Mouse (Mus musculus): ENCODE results near the gene Atp1a2.

The Atp1a2 gene

GRCm38 (mm10) chr1:172323801-172324359, 26.0 kb upstream of the Atp1a2 start:
- DNase-seq: no peak

GRCm38 (mm10) chr1:172323298-172323697, 25.4 kb upstream of the Atp1a2 start:
- DNase-seq: no peak

DNA sequence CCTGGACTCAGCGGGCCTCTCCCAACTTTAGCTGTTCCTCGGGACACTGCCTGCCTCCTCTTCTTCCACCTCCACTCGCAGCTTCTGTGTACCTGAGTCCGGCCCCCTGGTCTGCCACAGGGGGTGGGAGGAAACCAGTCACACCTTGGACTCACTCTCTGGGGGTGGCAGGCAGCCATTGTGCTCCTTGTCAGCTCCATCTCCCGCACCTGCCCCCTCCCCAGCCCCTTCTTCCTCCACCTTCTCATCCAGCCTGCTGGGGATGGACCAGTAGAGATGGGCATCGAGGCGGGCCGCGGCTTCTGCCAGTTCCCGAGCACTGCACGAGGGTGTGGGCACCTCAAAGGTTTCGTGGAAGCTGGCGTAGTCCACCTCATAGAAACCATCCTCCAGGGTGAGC, 24.9 kb upstream of the Atp1a2 start:
- DNase-seq: no peak

DNA sequence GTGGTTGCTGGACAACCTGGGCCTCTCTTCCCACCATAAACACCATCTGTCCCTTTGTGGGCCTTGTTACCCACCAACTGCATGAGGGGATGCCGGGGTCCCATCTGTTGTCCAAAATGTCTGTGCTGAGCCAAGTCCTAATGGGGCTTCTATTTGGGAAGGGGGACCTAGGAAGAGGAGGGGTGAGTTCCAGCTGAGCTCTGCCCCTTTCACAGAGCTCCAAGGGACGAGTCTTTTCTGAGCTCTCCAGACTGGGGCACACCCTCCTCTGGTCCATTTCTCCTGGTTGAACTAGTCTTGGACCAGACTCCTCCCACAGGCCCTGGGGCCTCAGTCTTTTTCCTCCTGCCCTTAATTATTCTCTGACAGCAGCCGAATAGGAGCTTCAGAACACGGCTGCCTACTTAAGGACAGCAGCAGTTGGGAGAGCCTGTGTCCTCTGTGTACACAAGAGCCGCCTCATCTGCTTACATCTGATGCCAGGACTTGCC, 22.1 kb upstream of the Atp1a2 start:
- no peak for DNase-seq

GRCm38 (mm10) chr1:172319346-172319745, 21.5 kb upstream of the Atp1a2 start:
- DNase-seq: no peak

- DNase-seq: no peak
These were observed 20.7 kb upstream of the Atp1a2 start for GRCm38 (mm10) chr1:172318424-172319035.

GRCm38 (mm10) chr1:172317946-172318345, 20.1 kb upstream of the Atp1a2 start:
- DNase-seq: no peak

DNA sequence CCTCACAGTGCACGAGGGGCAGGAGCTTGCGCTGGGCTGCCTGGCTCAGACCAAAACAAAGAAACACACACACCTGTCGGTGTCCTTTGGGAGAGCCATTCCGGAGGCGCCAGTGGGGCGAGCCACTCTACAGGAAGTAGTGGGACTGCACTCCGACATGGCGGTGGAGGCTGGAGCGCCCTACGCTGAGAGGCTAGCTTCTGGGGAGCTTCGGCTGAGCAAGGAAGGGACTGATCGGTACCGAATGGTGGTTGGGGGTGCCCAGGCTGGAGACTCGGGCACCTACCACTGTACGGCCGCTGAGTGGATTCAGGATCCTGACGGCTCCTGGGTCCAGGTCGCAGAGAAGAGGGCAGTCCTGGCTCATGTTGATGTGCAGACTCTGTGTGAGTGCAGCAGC, 19.6 kb upstream of the Atp1a2 start:
- DNase-seq: no peak

- no peak for DNase-seq
These were observed 17.0 kb upstream of the Atp1a2 start for GRCm38 (mm10) chr1:172314911-172315310.

- DNase-seq: no peak
These were observed 15.9 kb upstream of the Atp1a2 start for GRCm38 (mm10) chr1:172313613-172314411.

DNA sequence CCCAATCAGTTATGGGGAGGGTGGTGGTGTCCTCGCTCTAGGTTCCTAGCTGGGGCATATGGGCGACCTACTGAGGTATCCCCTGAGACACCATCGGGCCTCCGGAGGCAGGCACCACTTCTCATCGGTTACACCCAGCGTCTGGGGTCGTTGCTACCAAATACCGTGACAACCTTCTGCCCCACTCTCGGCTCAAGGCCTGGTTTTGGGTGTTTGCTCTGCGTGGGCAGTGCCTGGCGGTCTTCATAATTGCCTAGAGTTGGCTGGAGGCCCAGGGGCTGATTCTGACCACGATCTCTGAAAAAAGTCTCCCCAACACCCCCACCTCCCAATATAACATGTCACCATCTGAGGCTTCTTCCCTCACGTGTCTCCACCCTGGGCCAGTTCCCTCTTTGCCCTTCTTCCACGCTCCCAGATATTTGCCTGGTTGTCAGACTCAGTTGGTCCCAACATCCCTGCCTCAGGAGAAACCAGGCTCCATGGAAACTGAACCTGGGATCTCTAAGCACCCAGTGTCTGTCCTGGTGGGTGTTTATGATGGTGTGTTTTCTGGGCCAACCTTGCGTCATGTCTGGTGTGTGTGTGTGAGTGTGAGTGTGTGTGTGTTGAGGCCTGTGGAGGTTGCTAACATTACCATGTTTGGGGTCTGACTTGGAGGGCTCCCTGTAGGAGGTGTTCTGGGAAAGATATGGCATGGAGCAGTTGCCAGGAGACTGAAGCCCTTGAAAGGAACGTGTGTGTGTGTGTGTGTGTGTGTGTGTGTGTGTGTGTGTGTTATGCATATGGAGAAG, 15.1 kb upstream of the Atp1a2 start:
- no peak for DNase-seq

- DNase-seq: peak; percentile 93
These were observed 14.3 kb upstream of the Atp1a2 start for GRCm38 (mm10) chr1:172311921-172312767.

GRCm38 (mm10) chr1:172311248-172311906, 13.5 kb upstream of the Atp1a2 start:
- DNase-seq: peak; percentile 40

DNA sequence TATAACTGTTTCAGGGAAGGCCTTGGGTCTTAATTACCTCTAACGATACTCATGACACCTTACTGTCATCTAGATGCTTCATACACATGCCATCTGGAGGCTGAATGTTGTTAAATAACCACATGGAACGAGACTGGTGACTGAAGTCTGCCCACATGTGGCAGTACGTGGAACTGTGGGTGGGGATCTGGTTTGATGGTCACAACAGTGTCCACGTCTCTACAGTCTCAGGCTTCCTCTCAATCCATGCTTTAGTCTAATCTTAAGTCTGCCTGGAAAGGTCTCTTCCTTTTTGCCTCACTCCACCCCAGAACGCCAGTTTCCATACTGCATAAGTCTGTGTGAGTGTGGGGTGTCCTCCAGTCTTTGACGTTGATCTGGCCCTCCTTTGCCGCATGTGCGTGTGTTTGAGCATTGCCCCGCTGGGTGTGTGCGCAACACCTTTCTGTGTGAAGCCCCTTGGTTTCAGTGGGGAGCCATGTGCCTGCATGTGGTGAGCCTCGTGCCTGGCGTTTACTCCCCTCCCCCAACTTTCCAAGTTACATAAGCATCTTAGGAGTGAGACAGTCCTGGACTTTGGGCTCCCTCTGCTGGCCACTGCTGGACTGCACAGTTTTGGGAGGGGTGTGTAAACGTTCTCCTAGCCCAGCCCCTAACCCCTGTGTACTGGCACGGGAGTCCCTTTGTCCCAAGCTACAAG, 12.0 kb upstream of the Atp1a2 start:
- DNase-seq: peak; percentile 90

GRCm38 (mm10) chr1:172308409-172308808, 10.5 kb upstream of the Atp1a2 start:
- no peak for DNase-seq

DNA sequence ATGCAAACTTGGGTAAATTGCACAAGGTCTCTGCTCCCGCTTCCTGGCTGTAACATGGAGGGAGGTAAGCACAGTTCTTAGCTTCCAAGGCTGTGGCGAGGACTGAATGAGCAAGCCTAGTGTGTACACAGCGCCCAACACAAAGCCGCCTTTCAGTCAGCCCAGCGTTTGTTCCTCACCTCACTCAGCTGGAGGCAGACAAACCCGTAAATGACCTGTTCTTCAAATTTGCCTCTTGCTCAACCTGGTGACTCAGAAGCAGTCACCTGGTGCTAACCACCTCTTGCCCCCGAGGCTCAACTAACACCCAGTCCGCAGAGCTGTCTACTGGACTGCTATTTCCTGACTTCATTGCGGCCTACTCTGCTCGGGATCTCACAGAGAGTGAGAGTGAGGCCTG, 10.1 kb upstream of the Atp1a2 start:
- DNase-seq: no peak

DNA sequence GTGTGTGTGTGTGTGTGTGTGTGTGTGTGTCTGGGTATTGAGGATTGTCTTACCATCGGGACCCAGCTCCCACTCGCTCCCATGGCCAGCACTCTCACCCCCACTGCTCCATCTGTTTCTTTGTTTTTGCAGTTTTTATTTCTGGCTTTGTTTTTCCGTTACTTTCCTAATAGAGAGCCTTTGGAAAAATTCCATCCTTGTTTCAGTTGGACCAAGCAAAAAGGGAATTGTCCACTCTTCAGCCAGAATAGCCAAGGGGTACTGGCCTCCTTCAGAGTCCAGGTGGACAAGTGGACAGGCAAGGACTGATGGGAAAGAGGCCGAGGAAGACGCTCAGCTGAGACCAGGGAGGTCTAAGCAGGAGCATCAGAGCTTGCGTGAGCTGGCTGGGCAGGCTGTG, 9.0 kb upstream of the Atp1a2 start:
- no peak for DNase-seq

GRCm38 (mm10) chr1:172306196-172306595, 8.3 kb upstream of the Atp1a2 start:
- DNase-seq: no peak

- DNase-seq: no peak
These were observed 7.8 kb upstream of the Atp1a2 start for GRCm38 (mm10) chr1:172305635-172306034.

GRCm38 (mm10) chr1:172305153-172305552, 7.3 kb upstream of the Atp1a2 start:
- DNase-seq: no peak

DNA sequence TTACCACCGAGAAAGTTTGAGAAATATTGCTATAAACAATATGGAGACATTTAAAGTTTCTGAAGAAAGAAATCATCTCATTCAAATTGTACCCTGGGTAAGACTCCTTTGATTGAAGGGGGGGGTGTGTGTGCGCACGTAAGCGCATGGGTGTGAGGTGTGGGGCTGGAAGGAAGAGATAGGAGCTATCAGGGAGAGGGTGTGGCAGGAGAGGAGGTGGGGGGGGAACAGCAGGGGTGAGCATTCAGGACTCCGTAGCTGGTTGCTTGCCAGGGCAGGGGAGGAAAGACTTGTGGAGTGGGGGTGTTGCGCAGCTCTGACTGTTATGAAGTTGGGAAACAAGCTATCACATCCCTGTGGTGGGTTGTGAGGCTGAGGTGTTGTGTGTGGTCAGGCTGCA, 6.6 kb upstream of the Atp1a2 start:
- DNase-seq: no peak

Measured in thymus, postnatal 25 days (tissue).